In the genomic region with DNA sequence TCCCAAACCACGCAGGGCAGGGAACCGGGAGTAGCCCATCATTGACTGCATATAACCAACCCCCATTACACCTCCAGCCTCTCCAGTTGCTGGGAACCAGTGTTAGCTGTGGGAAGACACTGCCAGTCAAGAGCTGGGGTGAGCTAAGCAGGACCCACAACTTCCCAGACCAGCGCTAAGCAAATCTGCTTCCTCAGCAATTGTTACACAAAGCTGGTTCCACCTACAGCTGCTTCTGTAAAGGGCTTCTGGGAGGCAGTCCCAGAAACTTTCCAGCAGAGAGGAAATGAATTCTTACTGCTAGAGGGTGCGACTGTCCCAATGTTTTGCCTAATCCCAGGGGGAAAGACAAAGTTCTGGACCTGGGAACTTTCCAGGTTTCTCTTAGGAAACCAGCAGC, we compare ENCODE assay signal across 41 mouse cellular contexts. TPM values are rescaled to one million over a fixed set of nuclear protein-coding genes. Genes with fewer than 3 reads are reported as not detected.
"Had no signal": no experiment of that assay in that cellular context is flagged by ENCODE, and none has a peak within 500 bp of the region (broad histone marks: within the 10 kb centered on the region; RNA-seq: fewer than 3 reads in every experiment).

No protein-coding gene starts in this region.

- H3K27me3 ChIP-seq: hindbrain, embryonic 13.5 days; hindbrain, embryonic 15.5 days; kidney, embryonic 15.5 days; limb, embryonic 13.5 days; limb, embryonic 15.5 days; liver, embryonic 12.5 days had no signal

- H3K4me2 ChIP-seq: heart, embryonic 12.5 days; hindbrain, embryonic 13.5 days; hindbrain, embryonic 15.5 days; kidney, embryonic 15.5 days; limb, embryonic 13.5 days; limb, embryonic 15.5 days; liver, embryonic 12.5 days had no signal

- H3K9me3 ChIP-seq: heart, embryonic 10.5 days; heart, embryonic 12.5 days; hindbrain, embryonic 13.5 days; hindbrain, embryonic 15.5 days; kidney, embryonic 15.5 days; limb, embryonic 13.5 days; limb, embryonic 15.5 days; liver, embryonic 12.5 days had no signal

- DNase-seq: gastrocnemius, postnatal 14 days; gastrocnemius, postnatal 36 days; heart, adult 11 months; heart, postnatal 14 days; heart, postnatal 36 days; kidney, adult 11 months; kidney, adult 2 months; kidney, adult 9 months; kidney, postnatal 14 days; kidney, postnatal 36 days; layer of hippocampus, adult 9-11 months; layer of hippocampus, postnatal 36 days; left cerebral cortex, postnatal 4 days had no signal

- H3K9ac ChIP-seq: heart, embryonic 12.5 days; hindbrain, embryonic 13.5 days; hindbrain, embryonic 15.5 days; kidney, embryonic 15.5 days; limb, embryonic 13.5 days; limb, embryonic 15.5 days; liver, embryonic 12.5 days; liver, embryonic 14.5 days had no signal

- H3K4me1 ChIP-seq: heart, embryonic 10.5 days; heart, embryonic 12.5 days; hindbrain, embryonic 13.5 days; hindbrain, embryonic 15.5 days; limb, embryonic 13.5 days; limb, embryonic 15.5 days; liver, embryonic 12.5 days had no signal

- H3K27ac ChIP-seq: heart, embryonic 10.5 days; hindbrain, embryonic 13.5 days; hindbrain, embryonic 15.5 days; hindbrain, postnatal 0 days; kidney, embryonic 15.5 days; kidney, postnatal 0 days; limb, embryonic 13.5 days; limb, embryonic 15.5 days; liver, embryonic 12.5 days; liver, embryonic 14.5 days had no signal

- H3K36me3 ChIP-seq: heart, embryonic 10.5 days; heart, embryonic 12.5 days; hindbrain, embryonic 13.5 days; hindbrain, embryonic 15.5 days; kidney, embryonic 15.5 days; limb, embryonic 13.5 days; limb, embryonic 15.5 days; liver, embryonic 12.5 days had no signal

- H3K4me3 ChIP-seq: heart, embryonic 10.5 days; heart, embryonic 12.5 days; hindbrain, embryonic 13.5 days; hindbrain, embryonic 15.5 days; kidney, embryonic 15.5 days; limb, embryonic 13.5 days; limb, embryonic 15.5 days; liver, embryonic 12.5 days had no signal

- ATAC-seq: hindbrain, postnatal 0 days; intestine, embryonic 16.5 days; liver, embryonic 12.5 days had no signal

RNA-seq across cellular contexts. Expression of a gene that starts 22.2 kb away (rescaled TPM):
- total RNA-seq: gastrocnemius, adult 18-20 months; gastrocnemius, adult 8-10 months; gastrocnemius, postnatal 14 days; gastrocnemius, postnatal 36 days; heart, adult 8-10 months; heart, postnatal 14 days; heart, postnatal 36 days; hematopoietic stem cell, adult 5-6 weeks; hindbrain, postnatal 0 days; left cerebral cortex, postnatal 4 days; liver, adult 2 months had no signal
- polyA plus RNA-seq: gonadal fat pad, adult 2 months; heart, embryonic 10.5 days; heart, embryonic 16.5 days; hindbrain, embryonic 11.5 days; hindbrain, embryonic 13.5 days; hindbrain, embryonic 15.5 days; hindbrain, postnatal 0 days; intestine, embryonic 14.5 days; intestine, embryonic 16.5 days; kidney, adult 2 months; kidney, embryonic 15.5 days; kidney, postnatal 0 days; large intestine, adult 2 months; limb, embryonic 11.5 days; limb, embryonic 13.5 days; limb, embryonic 15.5 days; liver, adult 2 months; liver, embryonic 12.5 days; liver, embryonic 14.5 days; liver, embryonic 16.5 days had no signal

RNA-seq across cellular contexts. Expression of a gene that starts 25.6 kb away (rescaled TPM):
- total RNA-seq: gastrocnemius, adult 18-20 months; gastrocnemius, postnatal 14 days; heart, adult 8-10 months; heart, postnatal 36 days; hindbrain, postnatal 0 days; layer of hippocampus, adult 18-20 months; layer of hippocampus, postnatal 36 days; left cerebral cortex, adult 18-20 months; left cerebral cortex, adult 8-10 months had no signal
- polyA plus RNA-seq: heart, embryonic 12.5 days; heart, embryonic 14.5 days; hindbrain, embryonic 11.5 days; hindbrain, embryonic 13.5 days; hindbrain, embryonic 15.5 days; intestine, embryonic 14.5 days; intestine, embryonic 16.5 days; limb, embryonic 11.5 days; limb, embryonic 13.5 days; limb, embryonic 15.5 days; liver, embryonic 16.5 days had no signal
